Mouse (Mus musculus) left cerebral cortex, postnatal 10 days (tissue): ENCODE results near the gene Nbas. TPM values are rescaled to one million over a fixed set of nuclear protein-coding genes. Genes with fewer than 3 reads are reported as not detected.
A peak's percentile ranks its signal among the peaks of the same experiment; 100 is the strongest.

Experiments used
- DNase-seq, 2 experiments: peaks; one replicate each; pipeline ENCODE4 v3.0.0; 2021 to 2022; ENCODE audit warnings: low spot score in 2 of 2, mixed read lengths in 1 of 2; ENCODE audit errors: extremely low spot score in 1 of 2
- intact Hi-C: fragments of 180-260 bp; cut with DNase I; formaldehyde crosslinking; loops from one replicate; pipeline ENCODE4 v1.15.1; 2025
- total RNA-seq, 2 experiments: library from RNA; stranded (reverse); gene quantifications; 2 replicates each; pipeline ENCODE4 v1.2.3; 2021

Nbas gene
- 10 to 100 TPM; 30.8 to 33.0 TPM for total RNA-seq

DNA sequence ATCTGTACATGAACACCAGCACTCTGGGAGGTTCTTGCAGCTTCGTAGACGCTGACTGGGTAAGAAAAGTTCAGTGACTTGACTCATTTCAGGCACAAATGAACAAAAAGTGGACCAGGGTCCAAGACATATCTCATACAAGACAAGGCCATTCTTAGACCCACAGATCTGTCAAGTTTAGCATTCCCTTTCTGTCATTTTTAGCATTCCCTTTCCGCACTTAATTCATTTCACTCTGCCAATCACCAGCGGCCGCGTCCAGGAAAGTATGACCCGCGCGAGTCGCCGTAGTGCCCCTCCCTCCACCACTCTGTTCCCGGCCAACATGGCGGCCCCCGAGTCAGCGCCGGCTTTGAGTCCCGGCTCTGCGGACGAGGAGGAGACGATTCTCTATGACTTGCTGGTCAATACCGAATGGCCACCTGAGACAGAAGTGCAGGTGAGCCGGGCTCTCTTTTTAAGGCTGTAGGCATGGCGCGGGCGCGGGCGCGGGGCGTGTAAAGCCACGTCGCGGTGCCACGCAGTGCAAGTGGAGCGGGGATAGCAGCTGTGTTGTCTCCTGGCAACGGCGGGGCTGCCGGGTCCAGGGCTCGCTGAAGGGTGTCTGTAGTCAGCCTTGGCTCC, at the start of gene Nbas:
Nbas (plus strand) TSS at position 308 of the 624 bp plus-strand sequence.
- peak; percentile 79 to 92 for DNase-seq
- intact Hi-C loops: no loop called here

DNA sequence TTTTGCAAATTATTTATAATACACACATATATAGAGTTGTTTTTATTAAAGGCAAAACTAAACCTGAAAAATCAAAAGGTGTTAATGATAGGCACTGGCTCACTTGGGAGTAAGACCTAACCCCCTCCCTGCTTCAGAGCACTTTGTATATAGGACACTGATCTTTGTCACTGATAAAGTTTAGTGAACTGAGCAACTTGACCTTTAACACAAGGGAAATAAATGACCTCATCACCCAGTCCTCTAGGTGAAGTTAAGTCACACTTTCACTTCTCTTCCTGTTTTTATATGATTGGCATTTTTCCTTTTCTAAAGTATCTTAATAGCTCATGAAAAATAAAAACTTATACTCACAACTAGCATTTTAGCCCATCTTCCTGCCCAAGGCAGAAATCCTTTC, 26.5 kb upstream of the Nbas start:
- intact Hi-C loops: no loop called here

DNA sequence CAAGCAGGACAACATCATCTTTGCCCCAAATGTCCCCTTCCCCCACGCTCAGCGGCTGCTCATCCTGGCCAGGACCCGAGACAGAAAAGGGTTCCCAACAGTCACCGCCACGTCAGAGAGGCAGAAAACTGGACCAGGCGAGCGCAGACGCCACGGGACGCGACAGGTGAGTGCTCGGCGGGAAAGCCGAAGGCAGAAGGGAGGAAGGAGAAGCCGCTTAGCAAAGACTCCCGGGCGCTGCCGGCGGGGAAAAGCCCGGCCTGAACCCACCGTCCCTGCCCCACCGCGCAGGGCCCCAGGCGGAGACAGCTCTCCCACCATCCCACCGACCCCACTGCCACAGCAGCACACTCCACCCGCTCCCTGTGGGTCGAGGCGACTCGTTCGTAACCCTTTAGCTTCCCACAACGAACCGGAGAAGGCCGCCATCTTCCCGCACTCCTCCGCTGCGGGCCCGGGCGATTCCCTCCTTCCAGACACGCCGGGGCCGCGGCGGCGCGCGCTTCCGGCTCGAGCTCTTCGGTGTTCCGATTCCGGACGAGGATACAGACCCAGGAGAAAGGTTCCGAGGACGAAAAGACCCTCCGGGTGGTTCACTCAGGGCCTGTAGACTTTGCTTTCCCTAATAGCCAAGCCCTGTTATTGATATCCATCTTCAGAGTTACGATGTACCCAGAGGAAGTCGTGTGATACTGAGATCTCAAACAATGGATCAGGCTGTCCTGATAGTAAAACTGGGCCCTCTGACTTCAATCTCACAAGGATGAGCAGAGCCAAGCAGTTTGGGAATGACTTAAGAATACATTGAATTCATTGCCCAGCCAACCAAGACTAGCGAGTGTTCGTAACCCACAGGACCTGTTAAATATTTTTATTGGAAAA, 20.0 kb upstream of the Nbas start, which contains the start of gene Ddx1:
Ddx1 (minus strand) TSS at position 523 of the 882 bp plus-strand sequence.
- intact Hi-C loops: no loop called here
- peak; percentile 82 to 87 for DNase-seq

More for the DNA sequence above, 26.5 kb upstream of the Nbas start:
- no peak for DNase-seq

DNA sequence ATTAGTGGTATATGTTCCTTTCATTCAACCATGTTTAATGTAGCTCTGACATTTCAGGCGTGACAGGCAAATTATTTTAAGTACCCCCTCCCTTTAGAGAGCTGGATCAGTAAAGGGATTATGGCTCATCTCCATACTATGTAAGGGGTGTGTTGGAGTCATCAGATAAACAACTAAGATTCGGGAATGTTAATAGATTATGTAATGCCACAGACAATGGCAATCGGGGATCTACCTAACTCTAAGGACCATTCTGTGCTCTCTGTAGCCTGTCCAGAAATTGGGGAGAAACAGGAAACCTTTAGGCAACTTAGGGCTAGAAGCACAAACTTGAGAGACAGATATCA, 19.4 kb upstream of the Nbas start:
- DNase-seq: no peak
- intact Hi-C loops: no loop called here

DNA sequence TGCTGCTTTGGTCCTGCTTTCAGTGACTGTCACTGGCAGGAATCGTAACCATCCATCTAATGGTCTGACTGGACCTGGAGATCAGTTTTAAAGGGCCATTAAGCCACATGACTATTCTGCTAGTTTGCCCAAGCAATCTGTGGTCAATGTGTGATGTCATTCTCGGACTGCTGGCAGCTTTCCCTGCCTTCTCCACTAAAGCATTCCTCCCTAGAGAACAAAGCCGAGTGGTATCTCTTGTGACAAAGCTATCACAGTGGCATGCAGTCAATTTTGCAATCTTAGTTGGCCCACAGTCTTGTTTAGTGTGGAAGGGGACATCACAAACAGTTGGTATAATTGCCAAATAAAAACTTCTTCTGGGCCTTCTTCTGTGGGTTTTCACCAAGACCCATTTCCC, 13.9 kb upstream of the Nbas start:
- intact Hi-C loops: no loop called here
- no peak for DNase-seq

DNA sequence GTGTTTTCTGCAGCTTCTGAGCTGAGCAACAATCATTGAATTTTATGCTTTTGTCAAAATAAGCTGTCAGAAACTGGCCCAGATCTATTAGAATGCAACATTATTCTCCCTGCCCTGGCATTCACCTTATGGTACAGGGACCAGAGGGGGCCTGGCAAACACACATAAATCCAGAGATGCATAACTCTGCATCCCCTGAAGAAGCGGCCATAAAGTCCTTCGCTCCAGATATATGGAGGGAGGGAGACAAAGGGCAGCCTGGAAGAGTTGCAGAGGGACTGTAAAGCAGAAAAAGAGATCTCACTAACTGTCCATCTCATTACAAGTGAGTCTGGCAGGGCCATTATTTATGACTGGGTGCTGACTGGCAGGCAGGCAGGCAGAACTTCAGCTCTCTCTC, 13.2 kb upstream of the Nbas start:
- DNase-seq: no peak
- intact Hi-C loops: no loop called here

DNA sequence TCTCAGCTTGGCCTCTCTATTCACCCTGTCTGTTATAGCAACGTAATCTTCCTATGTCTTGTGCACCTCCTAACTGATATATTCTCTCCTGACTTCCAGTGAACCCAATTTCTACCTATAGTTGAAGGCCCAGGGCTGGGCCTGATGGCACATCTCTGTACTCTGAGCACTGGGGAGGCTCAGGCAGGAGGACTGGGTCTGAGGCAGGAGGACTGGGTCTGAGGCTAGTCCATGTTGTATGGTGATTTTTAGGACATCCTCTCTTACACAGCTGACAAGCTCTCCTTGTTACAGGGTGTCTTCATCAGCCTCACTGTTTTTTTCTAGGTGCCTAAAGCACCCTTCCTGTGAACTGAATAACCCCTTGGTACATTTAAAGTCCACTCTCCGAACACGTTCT, 521 bp upstream of the Nbas start:
- no peak for DNase-seq
- intact Hi-C loops: no loop called here

DNA sequence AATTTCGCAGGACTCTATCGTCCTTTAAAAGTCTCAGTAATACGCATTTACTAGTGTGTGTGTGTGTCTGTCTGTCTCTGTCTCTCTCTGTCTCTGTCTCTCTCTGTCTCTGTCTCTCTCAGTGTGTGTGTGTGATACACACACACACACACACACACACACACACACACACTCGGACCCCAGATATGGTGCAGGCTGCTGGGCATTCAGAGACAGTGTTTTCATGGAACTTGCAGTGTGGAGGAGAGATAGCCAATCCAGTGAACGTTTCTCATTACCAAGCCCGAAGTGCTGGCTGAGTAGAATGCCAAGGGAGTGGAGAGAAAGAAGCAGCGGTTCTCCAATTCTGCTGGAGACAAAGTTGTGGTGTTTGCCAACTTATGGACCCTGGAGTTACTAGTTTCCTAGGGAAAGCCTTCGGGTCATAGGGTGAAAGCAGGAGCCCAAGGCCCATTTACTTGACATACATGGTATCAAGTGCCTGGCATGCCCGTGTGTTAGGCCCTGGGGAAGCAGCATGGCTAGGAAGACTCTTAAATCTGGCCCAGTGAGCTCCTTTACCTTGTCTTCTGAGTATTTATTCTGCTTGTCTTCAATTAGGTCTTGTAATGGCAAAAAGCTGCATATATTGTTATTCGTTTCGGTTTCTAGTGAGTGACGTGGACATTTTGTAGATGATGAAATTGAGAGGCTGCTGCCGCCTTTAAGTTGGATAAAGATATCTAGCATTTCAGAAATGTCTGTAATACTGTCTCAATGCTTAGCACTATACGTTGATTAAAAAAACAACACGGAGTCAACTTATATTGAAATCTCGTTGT, 847 bp downstream of the Nbas start:
- intact Hi-C loops: no loop called here
- DNase-seq: no peak

DNA sequence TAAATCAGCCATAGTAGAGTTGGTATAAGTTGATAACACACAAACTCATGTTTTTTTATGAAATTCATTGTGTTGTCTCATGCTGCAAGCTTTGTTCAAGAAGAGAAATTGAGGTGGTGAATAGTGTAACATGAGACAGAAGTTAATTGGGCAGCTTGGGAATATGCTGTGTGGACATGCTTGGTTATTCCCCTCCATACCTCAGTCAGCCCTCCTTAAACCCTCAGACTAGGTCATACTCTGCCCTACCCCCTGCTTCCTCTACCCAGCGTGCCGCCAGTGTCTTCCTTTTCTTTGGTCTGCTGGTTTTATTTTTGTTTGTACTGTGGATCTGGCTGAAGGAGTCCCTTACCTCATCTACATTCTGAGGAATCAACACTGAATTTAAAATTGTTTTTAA, 22.5 kb downstream of the Nbas start:
- intact Hi-C loops: no loop called here

DNA sequence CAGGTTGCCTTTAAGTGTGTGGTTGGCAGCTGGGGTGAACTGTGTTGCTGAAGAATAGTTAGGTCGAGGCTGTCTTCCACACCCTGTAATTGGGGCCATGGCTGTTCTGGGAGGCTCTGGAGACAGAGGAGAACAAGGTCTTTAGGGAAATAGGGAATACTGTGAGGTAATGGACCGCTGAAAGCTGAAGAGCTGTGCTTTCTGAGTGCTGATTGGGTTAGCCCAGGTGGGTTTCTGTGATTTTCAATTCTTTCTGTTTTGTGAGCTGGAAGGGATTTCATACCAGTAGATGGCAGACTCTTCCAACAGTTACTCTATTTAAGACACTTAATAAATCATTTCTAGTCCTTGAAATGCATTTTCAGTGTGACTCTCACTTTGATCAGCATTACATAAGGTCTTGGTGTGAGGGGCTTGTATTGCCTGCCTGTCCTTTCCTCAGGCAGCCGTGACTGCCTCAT, 24.5 kb downstream of the Nbas start:
- intact Hi-C loops: no loop called here
- peak in 1 of 2 experiments; percentile 11 for DNase-seq

More for the DNA sequence above, 22.5 kb downstream of the Nbas start:
- no peak for DNase-seq

DNA sequence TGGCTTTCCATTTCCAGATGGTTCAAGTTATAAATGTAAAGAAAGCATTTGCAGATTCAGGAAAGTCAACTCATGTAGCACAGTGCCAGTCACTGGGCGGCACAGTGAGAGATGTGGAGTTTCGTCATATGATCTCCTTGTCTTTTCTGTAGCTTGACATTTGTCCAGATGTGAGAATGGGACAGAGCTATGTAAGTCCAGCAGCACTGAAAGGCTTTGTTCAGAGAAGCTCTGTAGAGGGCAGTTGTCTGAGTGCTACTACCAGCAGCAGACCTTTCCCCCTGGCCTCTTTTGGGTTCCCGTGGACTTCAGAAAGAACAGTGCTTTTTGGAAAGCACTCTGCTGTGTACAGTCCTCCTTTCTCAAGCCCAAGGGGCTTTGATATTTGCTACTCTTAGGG, 34.1 kb downstream of the Nbas start:
- DNase-seq: no peak
- intact Hi-C loops: no loop called here

DNA sequence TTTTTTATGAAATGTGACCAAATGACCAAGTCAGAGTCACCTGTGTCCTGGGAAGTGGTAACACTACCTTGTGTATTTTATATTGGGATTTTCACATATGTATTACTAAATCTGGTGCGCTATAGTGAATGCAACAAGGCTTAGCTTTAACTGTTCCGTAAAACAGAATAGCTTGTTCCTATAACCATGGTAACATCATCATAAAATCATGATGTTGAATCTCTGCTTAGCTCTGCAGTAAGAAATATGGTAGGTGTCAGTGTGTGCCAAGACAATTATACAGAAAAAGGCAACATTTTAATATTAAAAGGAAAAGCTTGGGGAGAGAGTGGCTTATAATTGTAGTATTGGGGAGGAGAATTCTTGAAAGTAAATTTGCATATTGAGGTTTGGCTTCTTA, 45.0 kb downstream of the Nbas start:
- intact Hi-C loops: no loop called here
- DNase-seq: no peak

DNA sequence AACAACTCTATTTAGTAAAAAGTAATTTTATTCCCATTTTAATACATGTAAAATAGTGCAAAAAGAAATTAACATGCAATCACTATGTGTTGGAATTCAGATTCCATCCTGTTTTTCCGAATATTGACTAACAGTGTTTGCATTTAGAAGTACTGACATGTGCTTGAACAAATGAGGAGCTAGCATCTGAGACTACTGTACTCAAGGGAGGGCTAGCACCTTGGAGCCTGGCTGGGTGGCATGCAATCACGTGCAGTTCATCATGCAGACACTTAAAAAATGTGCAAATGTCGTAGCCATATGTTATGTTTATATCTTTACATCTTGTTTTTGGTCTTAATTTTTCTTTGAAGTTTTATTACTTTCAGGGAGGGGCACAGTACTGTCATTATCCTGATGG, 45.5 kb downstream of the Nbas start:
- intact Hi-C loops: no loop called here
- no peak for DNase-seq

DNA sequence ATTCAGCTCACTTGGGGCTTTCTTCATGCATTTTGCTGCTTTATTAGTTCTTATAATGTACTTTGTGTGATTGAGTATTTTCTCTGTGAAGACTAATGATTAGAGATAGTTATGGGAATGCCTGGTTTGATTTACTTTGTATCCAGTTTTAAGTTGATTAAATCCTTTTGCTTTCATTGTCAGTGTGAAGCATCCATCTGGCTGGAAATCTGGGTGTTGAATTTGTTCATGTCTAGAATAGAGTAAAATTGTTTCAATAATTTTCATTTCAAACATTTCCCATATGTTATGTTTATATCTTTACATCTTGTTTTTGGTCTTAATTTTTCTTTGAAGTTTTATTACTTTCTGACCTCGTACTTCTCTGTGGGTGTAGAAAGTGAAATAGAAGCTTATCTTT, 46.1 kb downstream of the Nbas start:
- DNase-seq: no peak
- intact Hi-C loops: no loop called here

DNA sequence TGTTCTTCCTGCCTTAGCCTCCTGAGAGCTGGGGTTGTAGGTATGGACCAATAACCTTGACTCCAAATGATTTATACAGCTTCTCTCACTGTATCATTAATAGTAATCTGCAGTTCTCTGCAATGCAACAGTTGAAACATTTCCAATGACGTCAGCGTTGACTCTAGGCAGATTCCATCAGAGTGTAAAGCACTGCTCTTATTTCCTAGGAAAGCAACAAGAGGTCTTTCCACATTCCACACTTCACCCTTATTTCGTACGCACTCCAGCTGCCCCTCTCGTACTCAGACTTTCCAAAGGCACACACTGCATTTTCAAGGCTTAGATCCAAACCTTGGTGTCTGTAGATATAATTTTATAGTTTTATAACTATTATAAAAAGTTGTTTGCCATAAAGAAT, 73.6 kb downstream of the Nbas start:
- intact Hi-C loops: no loop called here
- DNase-seq: no peak

DNA sequence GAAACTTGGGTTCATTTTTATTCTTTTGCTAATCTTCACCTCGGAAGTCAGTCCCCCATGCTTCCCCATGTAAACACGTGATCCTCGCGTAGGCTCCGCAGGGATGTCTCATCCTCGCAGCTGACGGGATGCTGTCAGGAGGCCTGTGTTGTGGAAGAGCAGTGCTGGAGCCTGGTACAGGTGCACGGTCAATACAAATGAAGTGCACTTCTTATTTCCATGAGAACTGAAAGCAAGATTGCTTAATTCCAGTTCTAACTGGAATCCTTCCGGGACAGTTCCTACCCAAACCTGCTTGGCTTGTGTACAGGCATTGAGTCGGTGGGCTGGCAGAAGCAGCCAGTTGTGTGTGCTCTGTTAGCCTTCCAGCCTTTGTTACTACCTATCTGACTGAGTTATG, 87.3 kb downstream of the Nbas start:
- intact Hi-C loops: no loop called here
- no peak for DNase-seq

DNA sequence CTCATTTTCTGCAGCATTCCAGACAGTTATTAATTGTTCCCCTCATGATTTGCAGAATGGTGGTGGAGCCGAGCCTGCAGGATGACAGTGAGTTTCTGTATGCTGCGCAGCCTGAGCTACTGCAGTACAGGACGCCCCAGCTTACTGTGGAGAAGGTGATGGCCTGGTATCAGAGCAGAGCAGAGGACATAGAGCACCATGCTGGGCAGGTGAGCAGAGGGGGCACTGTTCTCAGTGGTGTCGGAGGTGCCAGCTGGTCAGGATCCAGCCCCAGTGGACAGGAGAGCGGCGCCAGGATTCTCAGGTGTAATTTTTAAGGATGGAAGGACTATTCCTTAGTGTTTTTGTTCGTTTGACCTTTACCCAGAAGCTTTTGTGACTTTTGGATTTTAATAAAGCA, 87.8 kb downstream of the Nbas start:
- DNase-seq: no peak
- intact Hi-C loops: no loop called here

DNA sequence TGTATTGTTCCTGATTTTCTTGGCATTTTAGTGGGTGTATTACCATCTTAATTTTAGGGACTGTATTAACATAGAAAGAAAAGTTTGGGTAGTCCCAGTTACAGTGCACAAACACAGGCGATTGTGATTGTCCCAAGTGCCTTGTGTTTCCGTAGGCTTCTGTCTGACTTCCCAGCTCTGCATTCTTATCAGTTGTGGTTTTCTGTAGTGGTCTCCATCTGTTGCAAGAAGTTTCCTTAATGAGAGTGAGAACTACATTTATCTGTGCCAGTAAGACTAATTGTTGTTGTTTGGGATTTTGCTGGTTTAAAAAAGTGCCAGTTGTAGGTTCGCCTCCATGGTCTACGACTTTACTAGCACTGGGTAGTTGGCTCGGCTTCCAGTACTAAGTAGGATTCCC, 88.3 kb downstream of the Nbas start:
- intact Hi-C loops: no loop called here
- DNase-seq: no peak

DNA sequence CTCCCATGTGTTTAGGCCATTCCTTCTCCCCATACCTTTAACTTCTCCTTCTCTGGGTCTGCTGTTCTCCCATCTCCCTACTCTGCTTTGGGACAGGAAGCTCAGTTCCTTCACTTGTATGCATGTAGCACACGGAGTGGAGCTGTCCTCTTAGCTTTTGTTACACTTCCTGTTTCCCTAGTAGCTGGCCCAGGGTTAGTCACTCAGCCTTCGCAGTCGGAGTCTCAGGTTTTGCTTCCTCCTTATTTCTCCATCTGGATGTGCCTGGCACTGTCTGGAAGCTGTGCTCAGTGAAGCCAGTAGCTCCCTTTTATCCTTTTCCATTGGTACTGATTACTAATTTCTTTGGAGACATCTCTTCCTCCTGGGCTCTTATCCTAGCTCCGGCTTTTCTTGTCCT, 89.9 kb downstream of the Nbas start:
- intact Hi-C loops: no loop called here
- no peak for DNase-seq
